Mouse (Mus musculus) lung, postnatal 0 days (tissue): Measurements from ENCODE around the gene Rab31.

Source experiments
- CTCF ChIP-seq: IDR thresholded peaks from 2 replicates; pipeline ENCODE4 v1.5.1; 2016; ENCODE audit warnings: antibody characterized with exemption, mild to moderate bottlenecking
- EP300 ChIP-seq: IDR thresholded peaks from 2 replicates; pipeline ENCODE4 v1.6.1; 2016; ENCODE audit warnings: antibody characterized with exemption, mild to moderate bottlenecking, control low read depth

- TF ChIP-seq EP300 (no peak), CTCF (no peak)
These were observed 25.9 kb upstream of the Rab31 start for GRCm38 (mm10) chr17:65798446-65798845.
